Mouse (Mus musculus) spleen, postnatal 14 days (tissue): ENCODE data around the gene Mettl7b.

Source experiments
- DNase-seq, 2 experiments: peaks; one replicate each; pipeline ENCODE4 v3.0.0; 2021 to 2022; ENCODE audit warnings: low spot score in 2 of 2

The Mettl7b gene

GRCm38 (mm10) chr10:128919966-128920365 is 40.8 kb downstream of the Mettl7b start:
- no peak for DNase-seq

GRCm38 (mm10) chr10:128919203-128919631 is 41.6 kb downstream of the Mettl7b start:
- no peak for DNase-seq

GRCm38 (mm10) chr10:128918246-128918645 is 42.5 kb downstream of the Mettl7b start:
- DNase-seq: no peak

- no peak for DNase-seq
These were observed 43.4 kb downstream of the Mettl7b start for GRCm38 (mm10) chr10:128917400-128917799.

GRCm38 (mm10) chr10:128916665-128917064 is 44.1 kb downstream of the Mettl7b start:
- no peak for DNase-seq

GRCm38 (mm10) chr10:128915550-128915949 is 45.2 kb downstream of the Mettl7b start:
- no peak for DNase-seq

- no peak for DNase-seq
These were observed 47.1 kb downstream of the Mettl7b start for GRCm38 (mm10) chr10:128913696-128914095.

GRCm38 (mm10) chr10:128913219-128913618 is 47.6 kb downstream of the Mettl7b start:
- DNase-seq: peak; percentile 56 to 78

- DNase-seq: no peak
These were observed 48.0 kb downstream of the Mettl7b start for GRCm38 (mm10) chr10:128912791-128913190.

- DNase-seq: no peak
These were observed 48.5 kb downstream of the Mettl7b start for GRCm38 (mm10) chr10:128912268-128912667.

- no peak for DNase-seq
These were observed 49.4 kb downstream of the Mettl7b start for GRCm38 (mm10) chr10:128911430-128911829.

- DNase-seq: no peak
These were observed 50.5 kb downstream of the Mettl7b start for GRCm38 (mm10) chr10:128910066-128910841.

- DNase-seq: no peak
These were observed 51.2 kb downstream of the Mettl7b start for GRCm38 (mm10) chr10:128909567-128910028.

GRCm38 (mm10) chr10:128908778-128909448 is 51.9 kb downstream of the Mettl7b start:
- no peak for DNase-seq
